Mouse (Mus musculus): ENCODE data around the gene H6pd.
"Not testable (repeated sequence)": the region's sequence is repeated elsewhere in the genome, so short reads cannot be mapped to it uniquely, and the experiment has no call there.

H6pd gene

DNA sequence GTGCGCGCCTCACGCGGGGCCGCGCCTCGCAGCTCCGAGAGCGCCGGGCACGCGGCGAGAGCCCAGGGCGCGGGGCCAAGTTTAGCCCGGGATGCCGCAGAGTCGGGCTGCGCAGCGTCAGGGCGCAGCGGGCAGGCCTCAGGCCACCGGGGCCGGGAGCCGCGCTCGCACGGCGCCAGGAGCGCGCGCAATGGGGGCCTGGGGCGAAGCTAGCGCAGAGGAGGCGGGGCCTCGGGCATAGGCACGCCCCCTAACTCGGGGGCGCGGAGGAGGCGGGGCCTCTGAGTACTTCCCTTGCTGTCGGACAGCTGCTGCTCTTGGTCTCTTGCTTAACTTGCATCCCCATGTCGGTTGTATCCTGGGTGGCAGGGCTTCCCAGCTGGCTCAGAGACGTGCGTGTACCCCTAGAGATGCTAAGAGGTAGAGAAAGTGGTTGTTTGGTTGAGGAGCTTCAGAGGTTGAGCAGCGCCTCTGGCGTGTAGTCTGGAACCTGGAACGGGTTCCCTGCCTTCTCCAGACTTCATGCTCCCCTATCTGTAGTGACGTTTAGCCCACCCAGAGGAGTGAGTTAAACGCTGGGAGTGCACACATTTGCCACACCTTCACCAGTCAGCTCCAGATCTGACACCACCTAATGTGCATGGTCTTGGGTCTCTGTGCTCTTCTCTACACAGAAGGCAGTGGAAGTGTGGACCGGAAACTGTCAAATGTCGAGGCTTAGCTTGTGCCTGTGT lies at the start of gene H6pd:
Gene H6pd (minus strand): TSS at position 171 of the 734 bp plus-strand sequence.
- DNase-seq (ENCODE audit: low read depth, low spot score) = no peak

DNA sequence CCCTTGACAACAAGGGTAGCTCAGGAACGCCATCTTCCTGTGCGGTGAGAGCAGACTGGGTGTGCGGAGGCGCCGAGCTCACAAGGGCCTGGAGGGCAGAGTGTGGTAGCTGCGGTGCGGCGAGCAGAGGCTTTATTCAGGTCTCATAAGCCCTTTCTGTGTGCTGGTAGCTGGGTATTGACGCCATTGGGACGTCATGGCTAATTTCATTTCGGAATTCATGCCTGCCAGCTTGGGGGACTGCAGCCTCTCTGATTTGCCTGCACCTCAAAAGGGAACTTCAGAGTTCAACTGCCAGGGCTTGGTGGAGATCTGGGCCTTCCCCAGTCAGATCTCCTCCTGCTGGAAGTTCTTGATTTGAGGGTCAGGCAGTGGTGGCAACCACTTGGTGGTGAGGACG lies 48.9 kb upstream of the H6pd start:
- DNase-seq (ENCODE audit: low read depth, low spot score) = no peak

DNA sequence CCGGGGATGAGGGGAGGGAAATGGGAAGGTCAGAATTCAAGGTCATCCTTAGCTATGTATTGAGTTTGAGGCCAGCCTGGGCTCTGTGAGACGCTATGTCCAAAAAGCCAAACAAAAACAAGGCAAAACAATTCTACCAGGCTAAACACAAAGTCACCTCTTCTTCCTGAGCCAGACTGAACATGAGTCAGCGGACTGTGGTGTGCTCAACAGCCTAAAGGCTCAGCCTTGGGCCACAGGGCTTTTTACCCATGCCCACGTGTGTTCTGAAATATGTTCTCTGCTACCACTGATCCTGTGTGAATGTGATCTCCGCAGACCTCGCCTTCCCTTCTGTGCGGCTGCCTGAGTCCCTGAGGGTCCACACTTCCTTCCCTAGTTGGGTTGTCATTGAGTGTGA lies 47.3 kb upstream of the H6pd start:
- DNase-seq (ENCODE audit: low read depth, low spot score) = no peak

DNA sequence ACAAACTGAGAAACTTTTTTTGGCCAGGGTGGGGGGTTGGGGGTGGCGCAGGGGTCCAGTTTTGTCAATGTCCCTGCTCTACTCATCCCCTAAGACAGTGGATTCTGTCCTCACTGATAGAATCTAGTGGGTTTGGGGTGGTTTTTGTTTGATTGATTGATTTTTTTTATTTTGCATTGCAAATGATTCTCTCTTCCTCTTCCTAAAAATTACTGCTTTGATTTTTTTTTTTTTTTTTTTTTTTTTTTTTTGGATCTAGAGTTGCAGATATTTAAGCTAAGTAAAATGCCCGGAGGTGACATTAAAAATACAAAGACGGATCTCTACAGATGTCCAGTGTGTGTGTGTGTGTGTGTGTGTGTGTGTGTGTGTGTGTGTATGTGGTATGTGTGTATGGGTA lies 43.6 kb upstream of the H6pd start:
- DNase-seq (ENCODE audit: low read depth, low spot score) = no peak

DNA sequence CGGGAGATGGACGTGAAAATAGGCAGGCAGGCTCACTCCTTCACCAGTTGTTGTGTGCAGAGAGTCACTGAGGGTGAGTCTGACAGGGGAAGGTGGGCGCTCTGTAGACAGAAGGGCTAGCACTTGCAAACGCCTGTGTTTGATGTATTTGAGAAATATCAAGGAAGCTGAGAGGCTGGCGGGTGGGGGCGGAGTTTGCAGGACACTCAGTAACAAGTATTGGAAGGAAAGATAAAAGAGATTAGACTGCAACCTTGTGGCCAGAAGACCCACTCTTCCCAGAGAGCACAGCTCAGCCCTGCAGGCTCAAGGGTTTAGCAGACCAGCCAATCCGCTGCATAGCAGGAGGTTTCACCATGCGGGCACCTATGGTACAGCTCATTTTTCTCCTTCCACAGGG lies 42.7 kb upstream of the H6pd start:
- DNase-seq (ENCODE audit: low read depth, low spot score) = no peak

DNA sequence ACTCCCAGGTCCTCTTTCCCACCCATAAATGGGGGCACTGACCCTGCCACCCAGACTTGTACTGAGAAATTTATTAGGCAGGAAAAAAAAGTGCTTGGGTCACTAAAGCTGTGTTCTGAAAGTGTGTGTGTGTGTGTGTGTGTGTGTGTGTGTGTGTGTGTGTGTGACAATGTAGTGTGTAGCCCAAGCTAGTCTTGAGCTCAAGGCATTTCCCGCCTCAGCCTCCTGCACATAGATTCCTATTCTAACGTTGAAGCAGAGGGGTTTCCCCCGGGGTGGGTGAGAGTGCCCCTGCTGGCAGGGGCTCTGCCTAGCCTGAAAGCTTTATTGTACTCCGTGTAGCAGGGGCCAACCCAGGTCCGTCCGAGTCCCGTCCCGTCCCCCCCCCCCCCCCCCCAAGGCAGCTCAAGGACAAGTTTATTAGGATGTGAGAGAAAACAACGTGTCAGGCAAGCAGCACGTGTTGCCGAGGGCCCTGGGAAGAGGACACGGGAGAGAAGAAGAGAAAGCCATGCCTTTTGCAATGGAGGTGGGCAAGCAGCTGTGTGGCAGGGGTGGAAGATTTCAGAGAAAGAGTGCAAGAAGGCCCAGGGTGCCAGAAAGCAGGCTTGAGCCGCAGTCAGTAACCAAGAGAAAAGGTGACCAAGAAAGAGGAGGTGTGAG lies 40.9 kb upstream of the H6pd start:
- DNase-seq (ENCODE audit: low read depth, low spot score) = no peak

DNA sequence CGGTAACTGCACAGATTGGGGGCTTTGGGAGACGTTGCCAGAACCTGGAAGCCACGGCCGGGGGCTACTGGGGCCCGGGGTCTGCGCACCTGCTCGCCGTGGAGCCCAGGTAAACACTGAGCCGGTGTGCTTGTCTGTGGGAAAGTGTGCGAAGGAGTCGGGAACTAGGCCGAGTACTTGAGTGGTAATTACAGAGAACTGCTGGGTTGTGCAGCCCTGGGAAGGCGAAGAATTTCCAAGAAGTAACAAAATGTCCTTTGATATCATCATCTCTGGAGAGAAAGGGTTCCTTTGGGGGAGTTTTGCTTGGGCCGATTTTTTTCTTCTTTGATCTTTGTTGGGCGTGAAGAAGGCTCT lies 40.3 kb upstream of the H6pd start:
- no peak for DNase-seq (ENCODE audit: low read depth, low spot score)

DNA sequence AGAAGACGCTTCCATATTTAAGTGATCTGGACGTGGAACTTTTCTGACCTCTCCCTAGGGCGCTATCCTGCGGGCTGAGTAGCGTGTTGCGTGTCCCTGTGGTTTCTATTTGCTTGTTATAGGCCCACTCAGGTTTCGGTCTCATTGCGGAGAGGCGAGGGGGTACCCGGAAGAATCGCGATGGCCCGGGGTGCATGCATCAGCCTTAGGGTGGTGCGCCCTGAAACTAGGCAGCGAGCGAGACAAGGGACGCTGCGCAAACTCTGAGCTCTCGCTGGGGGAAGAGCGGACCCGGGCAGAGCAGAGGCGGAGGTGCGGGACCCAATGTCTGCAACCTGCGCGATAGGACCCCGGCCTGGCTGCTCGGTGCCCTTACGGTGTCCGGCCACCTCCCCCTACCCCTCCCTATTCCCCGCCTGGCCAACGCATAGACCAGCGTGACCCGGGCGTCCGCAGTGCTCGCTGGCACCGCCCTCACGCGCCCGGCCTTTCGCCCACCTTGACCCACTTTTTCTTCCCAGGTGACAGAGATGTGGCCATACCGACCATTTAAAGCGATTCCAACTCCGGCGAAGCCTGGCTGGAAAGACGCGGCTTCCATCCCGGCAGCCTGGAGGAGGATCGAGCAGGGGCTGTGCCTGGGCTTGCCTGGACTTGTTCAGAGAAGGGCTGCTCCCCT lies 39.8 kb upstream of the H6pd start:
- DNase-seq (ENCODE audit: low read depth, low spot score) = no peak

DNA sequence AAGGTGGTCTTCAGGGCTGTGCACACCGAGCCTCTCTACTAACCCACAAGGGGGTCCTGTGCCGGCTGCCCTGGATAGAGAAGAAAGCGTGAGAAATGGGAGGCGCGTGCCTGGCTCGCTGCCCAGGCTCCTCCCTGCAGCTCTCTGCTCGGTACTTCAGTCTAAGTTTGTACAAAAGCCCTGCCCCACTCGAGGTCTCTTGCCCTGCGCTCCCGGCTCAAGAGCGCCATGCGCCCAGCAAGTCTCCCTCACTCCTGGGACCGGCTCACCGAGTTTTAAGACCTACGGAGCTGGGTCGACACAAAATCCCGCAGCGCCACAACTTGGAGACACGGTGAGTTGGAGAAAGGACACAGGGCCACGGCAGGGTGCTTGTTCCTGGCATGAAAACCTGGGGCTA lies 39.2 kb upstream of the H6pd start:
- DNase-seq (ENCODE audit: low read depth, low spot score) = no peak

DNA sequence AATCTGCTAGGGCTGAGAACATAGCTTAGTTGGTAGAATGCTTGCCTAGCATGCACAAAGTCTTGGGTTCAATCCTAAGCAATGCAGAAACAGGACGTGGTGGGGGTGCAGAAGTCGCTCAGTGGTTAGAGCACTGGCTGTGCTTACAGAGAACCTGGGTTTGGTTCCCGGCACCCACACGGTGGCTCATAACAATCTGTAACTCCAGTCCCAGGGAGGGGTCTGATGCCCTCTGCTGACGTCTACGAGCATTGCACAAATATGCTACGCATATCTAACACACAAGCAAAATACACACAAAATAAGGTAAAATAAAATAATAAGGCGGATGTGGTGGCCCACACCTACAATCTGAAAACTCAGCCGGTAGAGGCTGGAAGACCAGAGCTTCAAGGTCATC lies 34.8 kb upstream of the H6pd start:
- DNase-seq (ENCODE audit: low read depth, low spot score) = no peak

DNA sequence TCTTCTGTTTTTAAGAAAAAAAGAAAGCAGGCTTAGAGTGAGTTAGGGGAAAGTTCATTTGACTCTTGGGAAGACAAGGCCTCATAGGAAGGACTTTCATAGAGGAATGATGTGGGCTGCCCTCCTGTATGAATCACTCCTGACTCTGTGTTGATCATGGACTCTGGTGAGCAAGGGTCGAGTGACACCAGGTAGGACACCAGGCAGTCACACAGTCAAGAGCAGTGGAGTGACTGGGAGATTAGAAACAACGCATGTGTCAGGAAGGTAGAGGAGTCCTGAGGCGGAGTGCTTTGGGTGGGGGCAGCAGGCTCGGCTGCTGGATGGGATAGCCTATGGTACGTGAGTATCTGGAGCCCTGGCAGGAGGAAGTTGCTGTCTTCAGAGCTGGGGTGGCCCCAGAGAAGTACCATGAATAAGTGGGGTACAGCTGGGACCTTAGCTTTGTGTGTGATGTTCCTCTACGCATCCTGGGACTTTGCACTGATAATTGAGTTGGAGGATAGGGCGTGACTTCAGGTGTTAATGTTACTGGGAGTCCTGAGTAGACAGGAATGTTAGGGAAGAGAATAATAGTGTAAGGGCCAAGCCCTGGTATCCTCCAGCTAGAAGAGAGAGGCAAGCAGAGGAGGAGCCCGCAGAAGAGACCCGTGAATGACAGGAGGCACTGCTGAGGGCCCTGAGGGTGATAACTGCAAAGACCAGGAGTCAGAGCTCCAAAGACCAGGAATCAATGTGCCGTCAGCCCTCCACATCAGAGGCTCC lies 32.7 kb upstream of the H6pd start:
- no peak for DNase-seq (ENCODE audit: low read depth, low spot score)

DNA sequence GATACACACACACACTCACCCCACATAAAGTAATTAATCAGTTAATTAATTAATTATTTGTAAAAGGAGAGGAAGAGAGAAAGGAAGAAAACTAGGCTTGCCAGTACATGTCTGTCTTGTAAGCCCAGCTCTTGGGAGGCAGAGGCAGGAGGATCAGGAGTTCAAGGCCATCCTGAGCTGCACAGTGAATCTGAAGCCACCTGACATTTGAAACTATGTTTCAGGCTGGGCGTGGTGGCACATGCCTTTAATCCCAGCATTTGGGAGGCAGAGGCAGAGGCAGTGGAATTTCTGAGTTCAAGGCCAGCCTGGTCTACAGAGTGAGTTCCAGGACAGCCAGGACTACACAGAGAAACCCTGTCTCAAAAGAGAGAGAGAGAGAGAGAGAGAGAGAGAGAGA lies 32.0 kb upstream of the H6pd start:
- DNase-seq (ENCODE audit: low read depth, low spot score) = not testable (repeated sequence)

DNA sequence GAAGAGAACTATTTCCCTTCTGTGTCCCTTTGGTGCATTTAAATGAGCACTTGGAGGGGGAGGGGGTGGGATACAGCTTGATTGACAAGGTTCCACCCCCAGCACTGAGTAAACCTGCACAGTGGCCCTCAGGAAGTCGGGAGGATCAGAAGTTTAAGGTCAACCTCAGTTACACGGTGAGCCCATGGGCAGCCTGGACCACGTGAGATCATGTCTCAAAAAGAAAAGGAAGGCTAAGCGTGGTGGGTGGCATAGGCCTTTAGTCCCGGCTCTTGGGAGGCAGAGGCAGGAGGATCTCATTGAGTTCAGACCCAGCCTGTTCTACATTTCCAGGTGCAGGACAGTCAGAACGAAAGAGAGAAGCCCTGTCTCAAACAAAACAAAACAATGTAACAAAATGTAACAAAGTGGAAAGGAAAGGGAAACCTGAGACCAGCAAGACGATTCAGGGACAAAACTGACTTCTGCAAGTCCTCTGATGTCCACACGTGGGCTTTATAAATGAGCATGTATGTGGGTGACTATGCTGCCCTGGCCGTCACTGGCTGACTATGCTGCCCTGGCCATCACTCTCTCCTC lies 31.3 kb upstream of the H6pd start:
- DNase-seq (ENCODE audit: low read depth, low spot score) = no peak

DNA sequence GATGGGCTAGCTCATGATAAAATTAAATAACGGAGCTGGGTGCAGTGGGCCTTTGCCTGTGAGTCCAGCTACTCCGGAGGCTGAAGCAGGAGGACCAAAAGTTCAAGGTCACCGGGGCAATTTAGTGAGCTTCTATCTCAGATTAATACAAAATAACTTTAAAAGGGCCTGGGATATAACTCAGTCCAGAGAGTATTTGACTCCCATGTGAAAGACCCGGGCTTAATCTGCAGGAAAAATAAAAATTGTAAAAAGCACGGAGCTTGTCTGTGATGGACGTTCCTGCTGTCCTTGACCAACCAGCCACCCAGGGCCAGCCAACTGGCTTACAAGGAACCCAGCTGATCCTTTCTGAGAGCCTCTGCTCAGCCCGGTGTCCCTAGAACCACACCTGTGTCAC lies 29.7 kb upstream of the H6pd start:
- no peak for DNase-seq (ENCODE audit: low read depth, low spot score)

DNA sequence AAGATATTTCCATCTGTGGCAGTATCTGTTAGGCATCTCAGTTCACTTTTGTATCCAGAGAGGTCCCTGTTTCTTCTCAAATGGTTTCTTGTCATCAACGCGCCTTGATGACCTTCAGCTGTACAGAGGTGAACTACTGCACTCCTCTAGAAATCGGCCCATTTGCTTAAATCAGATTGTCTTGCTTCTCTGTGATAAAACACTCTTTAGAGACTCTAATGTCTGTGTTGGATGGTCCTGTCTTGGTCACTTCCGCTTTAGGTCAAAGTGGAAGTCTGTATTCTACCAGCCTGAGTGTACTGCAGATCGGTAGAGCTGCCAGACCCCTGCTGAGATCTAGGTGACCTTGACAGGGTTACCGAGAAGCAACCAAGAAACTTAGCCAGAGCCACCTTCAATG lies 27.3 kb upstream of the H6pd start:
- DNase-seq (ENCODE audit: low read depth, low spot score) = no peak

DNA sequence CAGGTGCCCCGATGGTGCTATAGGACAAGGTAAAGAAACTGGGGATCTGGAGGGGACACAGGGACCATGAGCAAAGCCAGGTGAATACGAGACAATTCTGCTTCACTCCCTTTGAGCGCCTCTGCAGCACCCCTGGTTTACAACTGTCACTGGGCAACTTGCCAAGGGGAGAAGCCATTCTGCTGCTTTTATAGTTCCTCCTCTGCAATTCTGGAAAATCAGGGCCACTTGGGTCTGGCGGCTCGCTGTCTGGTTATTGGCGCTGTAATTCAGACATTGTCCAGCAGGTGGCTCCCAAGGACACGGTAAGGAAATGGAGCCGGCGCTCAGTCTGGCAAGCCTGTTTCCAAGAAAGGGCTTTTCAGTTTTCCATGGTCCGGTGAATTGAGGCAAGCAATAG lies 26.5 kb upstream of the H6pd start:
- DNase-seq (ENCODE audit: low read depth, low spot score) = peak; percentile 41

DNA sequence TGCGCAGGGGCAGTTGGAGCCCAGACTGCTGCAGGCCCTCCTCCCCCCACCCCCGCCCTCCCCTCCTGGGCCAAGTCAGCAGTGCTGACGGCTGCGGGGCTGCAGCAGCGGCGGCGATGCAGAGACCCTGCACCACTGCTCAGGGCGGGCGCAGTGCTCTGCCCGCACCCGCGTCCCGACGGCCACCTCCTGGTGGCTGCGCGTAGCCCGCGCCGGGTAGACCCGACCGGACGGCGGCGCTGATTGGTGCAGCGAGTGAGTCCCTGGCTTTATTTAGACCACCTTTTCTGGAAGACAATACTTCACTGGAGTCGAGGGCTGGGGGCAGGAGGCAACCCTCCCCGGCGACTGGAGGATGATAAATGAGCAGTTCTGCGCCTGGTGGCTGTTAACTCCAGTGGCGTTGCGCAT lies 24.4 kb upstream of the H6pd start:
- DNase-seq (ENCODE audit: low read depth, low spot score) = no peak

DNA sequence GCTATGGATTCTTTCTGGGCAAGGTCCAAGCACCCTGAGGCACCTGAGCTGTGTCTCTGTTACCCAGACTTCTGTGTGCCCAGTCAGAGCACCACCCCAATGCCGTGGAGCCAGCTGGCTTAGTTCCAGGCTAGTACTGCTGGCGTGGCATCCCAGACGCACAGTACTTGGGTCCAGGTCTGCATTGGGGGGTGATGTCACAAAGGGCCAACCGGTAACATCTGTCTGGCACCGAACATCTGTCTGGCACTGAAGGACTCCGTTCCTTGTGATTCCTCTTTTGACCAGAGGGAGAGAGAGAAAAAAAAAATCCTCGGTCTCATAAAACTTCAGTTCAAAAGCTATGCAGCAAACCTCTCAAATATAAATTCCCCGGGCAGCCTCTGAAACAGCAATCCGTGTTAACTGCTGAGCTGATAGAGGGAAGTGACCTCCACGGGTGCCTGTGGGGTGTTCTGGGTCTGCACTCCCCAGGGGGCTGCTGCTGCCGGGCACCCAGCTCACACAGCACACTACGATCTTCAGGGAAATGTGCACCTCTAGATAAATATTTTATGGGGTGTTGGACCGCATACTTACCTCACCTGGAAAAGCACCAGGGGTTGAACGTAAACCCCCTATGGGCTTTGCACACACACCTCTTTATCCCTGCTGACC lies 22.5 kb upstream of the H6pd start:
- DNase-seq (ENCODE audit: low read depth, low spot score) = no peak

DNA sequence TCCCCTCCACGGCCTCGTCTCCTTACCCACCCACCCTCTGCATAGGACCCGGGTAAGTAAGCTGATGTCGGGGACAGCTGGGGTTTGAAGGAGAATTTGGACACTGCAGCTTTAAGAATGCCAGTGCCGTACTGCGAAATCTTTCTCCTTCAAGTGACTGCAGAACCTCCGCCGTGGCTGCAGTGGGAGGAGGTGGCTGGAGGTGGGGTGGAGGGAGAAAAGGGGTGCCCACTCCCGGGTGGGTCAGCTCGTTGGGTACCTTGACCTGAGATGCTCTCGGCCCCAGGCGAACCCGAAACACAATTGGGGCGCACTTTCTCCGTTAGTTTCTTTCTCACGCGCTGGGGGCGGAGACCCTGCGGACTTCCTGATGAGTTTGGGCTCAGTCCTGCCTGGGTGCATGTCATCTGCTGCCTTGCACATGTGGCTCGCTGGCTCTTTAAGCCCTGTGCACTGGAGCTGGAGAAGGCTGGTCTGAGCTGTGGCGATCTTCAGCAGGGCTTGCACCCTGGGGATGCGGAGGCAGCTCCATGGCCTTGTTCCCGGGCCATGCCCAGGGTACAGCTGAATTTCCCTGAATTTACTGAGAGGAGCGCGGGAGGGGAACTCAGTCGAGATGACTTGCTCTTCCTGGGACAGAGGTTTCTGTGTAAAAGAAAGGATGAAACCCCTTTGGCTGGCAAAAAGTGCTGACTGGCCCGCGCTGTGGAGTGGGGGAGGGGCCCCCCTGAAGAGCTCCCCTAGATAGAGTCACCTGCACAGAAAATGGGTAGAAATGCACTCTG lies 21.8 kb upstream of the H6pd start:
- no peak for DNase-seq (ENCODE audit: low read depth, low spot score)

DNA sequence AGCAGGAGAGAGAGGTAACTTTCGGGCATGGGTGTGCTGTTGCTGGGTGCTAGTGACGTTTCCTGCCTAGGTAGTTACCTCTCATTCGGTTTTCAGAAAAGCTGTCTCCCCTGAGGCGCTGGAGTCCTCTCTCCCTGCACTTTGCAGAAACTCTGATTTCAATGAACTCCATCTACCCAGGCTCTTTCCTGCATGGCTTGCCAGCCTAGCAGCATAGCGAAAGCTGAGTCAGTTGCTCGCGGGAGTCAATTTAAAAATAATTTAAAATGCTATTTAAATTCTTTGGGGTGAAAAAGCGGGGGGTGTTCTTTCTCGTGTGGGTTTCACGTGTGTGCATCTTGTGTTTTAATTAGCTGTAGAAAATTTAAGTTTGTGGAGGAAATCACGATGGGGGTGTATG lies 21.1 kb upstream of the H6pd start:
- no peak for DNase-seq (ENCODE audit: low read depth, low spot score)

DNA sequence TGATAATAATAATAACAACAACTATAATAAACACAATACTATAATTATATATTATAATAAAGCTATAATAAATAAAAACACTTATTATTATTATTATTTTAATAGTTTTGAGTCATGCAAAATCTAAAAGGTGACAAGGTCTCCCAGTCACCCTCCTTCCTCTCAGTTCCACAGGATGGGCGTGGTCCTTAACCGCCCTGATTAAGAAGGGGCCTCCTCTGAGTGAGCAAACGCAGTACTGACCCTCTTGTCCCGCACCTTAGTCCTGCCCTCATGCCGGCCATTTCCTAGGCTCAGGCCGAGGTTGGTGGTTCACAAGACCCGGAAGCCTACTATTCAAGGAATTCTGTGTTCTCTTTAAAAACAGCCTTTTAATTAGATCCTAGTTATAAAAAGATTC lies 14.7 kb upstream of the H6pd start:
- no peak for DNase-seq (ENCODE audit: low read depth, low spot score)
